Mouse (Mus musculus): Measurements from ENCODE around the gene Klf16. TPM values are rescaled to one million over a fixed set of nuclear protein-coding genes. Genes with fewer than 3 reads are reported as not detected.
A peak's percentile ranks its signal among the peaks of the same experiment; 100 is the strongest.

Gene Klf16
- total and polyA plus RNA-seq, 3 experiments = 14.1 to 94.0 (median 38.2) TPM

DNA sequence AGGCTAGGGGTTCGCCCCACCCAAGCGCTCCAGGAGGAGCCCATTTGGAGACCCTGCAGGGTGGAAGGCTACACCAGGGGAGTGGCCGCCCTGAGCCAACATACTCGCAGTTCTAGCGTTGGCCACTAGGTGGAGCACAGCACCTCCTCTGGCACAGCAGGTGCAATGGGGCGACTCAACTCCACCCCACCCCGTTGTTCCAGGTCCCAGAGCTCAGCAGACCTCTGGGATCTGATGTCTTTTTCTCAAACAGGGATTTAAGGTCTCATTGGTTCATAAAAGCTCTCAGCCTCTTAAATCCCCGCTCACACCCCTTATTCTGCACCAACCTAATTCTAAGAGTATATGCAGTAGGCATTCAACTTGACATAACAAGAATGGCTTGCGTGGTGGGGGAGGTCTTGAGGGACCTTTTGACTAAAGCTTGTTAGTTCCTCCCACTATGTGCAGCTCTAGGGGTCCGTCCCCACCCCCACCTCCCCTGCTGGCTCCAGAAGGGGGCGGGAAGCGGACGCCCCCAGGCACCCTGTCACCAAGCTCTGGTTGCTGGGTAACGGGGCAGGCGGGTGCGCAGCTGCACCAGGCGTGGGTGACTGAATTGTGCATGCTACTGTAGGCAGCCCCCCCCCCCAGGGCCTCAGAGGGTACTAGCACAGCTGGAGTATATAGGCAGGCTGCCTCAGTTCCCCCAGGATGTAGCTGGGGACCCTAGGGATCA lies 10.6 kb downstream of the Klf16 start (continued):
- peak; percentile 12; the same call in 1 of the 2 replicates for TF ChIP-seq ELF1 (IDR thresholded peaks at IDR 0.05; ENCODE audit: low read depth, low read length)
- TF ChIP-seq UBTF (IDR thresholded peaks at IDR 0.05; ENCODE audit: low read depth, low read length) = no peak
- no peak for TF ChIP-seq IRF4 (IDR thresholded peaks at IDR 0.05; ENCODE audit: low read depth, low read length)
- TF ChIP-seq JUND (conservative IDR thresholded peaks at IDR 0.05; ENCODE audit: low read depth, low read length) = no peak
- peak; percentile 74 for TF ChIP-seq RAD21 (IDR thresholded peaks at IDR 0.05; ENCODE audit: low read depth, low read length)
- no peak for TF ChIP-seq CHD1 (IDR thresholded peaks at IDR 0.05; ENCODE audit: low read depth, low read length)
- TF ChIP-seq USF2 (conservative IDR thresholded peaks at IDR 0.05; ENCODE audit: low read depth, low read length) = no peak

DNA sequence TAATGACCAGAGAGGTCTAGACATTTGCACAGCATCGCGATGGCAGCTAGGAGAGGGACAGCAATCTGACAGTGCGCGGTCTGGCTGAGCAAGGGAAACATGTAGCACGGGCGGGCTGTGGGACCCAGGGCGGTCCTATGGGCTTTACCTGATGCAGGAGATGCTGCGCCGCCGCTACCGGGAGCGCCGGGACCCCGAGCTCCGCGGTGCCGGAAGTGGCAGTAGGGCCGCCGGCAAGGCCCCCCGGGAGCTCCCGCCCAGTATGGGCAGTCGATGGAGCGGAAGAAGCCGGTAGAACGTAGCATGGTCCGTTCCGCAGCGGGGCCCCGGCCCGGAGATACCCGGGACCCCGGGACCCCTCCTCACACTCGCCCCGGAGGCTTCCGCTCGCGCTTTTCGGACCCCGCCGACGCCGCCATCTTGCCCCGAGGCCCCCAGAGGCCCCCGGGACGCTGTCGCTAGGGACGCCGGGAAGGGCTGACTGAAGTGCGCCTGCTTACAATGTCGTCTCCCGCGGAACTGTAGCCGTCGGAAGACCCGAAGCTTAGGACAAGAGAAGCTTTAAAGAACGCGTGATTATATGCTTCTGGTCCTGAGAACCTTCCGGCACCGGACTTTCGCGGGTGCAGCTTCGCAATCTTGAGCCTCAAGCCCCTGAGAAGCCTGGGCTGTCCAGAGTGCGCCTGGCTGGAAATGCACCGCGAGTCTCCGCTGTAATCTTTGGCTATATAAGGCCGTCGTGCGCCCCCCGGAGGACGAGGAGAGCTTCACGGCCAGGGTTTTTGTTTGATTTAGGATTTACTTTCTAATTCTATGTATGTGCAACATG lies 15.8 kb downstream of the Klf16 start, which contains the start of gene Rexo1:
Gene Rexo1, minus strand, starts transcription at position 445 of the 829 bp plus-strand sequence.
- peaks cover 0 to 58% of the 10 kb centered on the region in 2 experiments for H3K36me3 ChIP-seq (replicated peaks in 1 of 2; ENCODE audit: control insufficient read depth in 1 of 2, insufficient read depth in 1 of 2, low read length in 1 of 2)
- dilution Hi-C loops (cut with MboI; ENCODE audit: extremely low pct_ligation_motif_present, extremely low pct_unique_long_range_greater_than_20kb, low sequenced_read_pairs) = no loop called here
- TF ChIP-seq TCF12 (IDR thresholded peaks at IDR 0.05; ENCODE audit: low read depth, low read length) (peak; percentile 80), MAZ (IDR thresholded peaks at IDR 0.05; ENCODE audit: low read depth, low read length) (no peak), EP300 (IDR thresholded peaks at IDR 0.05; ENCODE audit: low read length) (no peak), ZNF384 (IDR thresholded peaks at IDR 0.05; ENCODE audit: low read depth, low read length) (no peak), MAX (IDR thresholded peaks at IDR 0.05; ENCODE audit: low read length) (peak; percentile 100), SIN3A (IDR thresholded peaks at IDR 0.05; ENCODE audit: low read length) (peak; percentile 91), POLR2A (IDR thresholded peaks at IDR 0.05; ENCODE audit: low read depth, low read length) (peak; percentile 79), GABPA (IDR thresholded peaks at IDR 0.05; ENCODE audit: insufficient replicate concordance, low read depth, low read length) (no peak; the same call in 1 of the 2 replicates), KAT2A (IDR thresholded peaks at IDR 0.05; ENCODE audit: insufficient replicate concordance, low read length) (peak; percentile 88; the same call in 1 of the 2 replicates), CTCF (conservative IDR thresholded peaks at IDR 0.05 in 1 of 2, IDR thresholded peaks at IDR 0.05 in 1 of 2; ENCODE audit: low read depth in 2 of 2, low read length in 2 of 2) (peak; percentile 31 to 88; a peak in 3 of 4 replicates), JUN (IDR thresholded peaks at IDR 0.05; ENCODE audit: insufficient read depth, low read depth, low read length) (no peak), ELF1 (IDR thresholded peaks at IDR 0.05; ENCODE audit: low read depth, low read length) (peak; percentile 80), UBTF (IDR thresholded peaks at IDR 0.05; ENCODE audit: low read depth, low read length) (no peak), MXI1 (IDR thresholded peaks at IDR 0.05; ENCODE audit: low read depth, low read length) (no peak), ETS1 (conservative IDR thresholded peaks at IDR 0.05; ENCODE audit: low read depth, low read length) (no peak), ZKSCAN1 (IDR thresholded peaks at IDR 0.05; ENCODE audit: borderline replicate concordance, low read depth, low read length) (no peak), RAD21 (IDR thresholded peaks at IDR 0.05; ENCODE audit: low read depth, low read length) (peak; percentile 62), POLR2AphosphoS2 (IDR thresholded peaks at IDR 0.05; ENCODE audit: low read depth, low read length) (no peak), USF1 (IDR thresholded peaks at IDR 0.05; ENCODE audit: low read depth, low read length) (no peak), NRF1 (IDR thresholded peaks at IDR 0.05; ENCODE audit: low read depth, low read length) (no peak), CHD2 (IDR thresholded peaks at IDR 0.05; ENCODE audit: low read length) (no peak), PAX5 (IDR thresholded peaks at IDR 0.05; ENCODE audit: low read length) (no peak), ZMIZ1 (IDR thresholded peaks at IDR 0.05; ENCODE audit: low read depth, low read length) (peak; percentile 45), MYC (IDR thresholded peaks at IDR 0.05; ENCODE audit: low read depth, low read length) (peak; percentile 64; the same call in 1 of the 2 replicates), MAFK (IDR thresholded peaks at IDR 0.05; ENCODE audit: insufficient replicate concordance, low read length) (no peak), IRF4 (IDR thresholded peaks at IDR 0.05; ENCODE audit: low read depth, low read length) (no peak), MEF2A (IDR thresholded peaks at IDR 0.05; ENCODE audit: borderline replicate concordance, low read depth, low read length) (peak; percentile 49; the same call in 1 of the 2 replicates), CHD1 (IDR thresholded peaks at IDR 0.05; ENCODE audit: low read depth, low read length) (no peak), TBP (conservative IDR thresholded peaks at IDR 0.05; ENCODE audit: low read depth, low read length) (0 out of 2 replicates have a peak, but pooled peaks have one; percentile 46), SMC3 (IDR thresholded peaks at IDR 0.05; ENCODE audit: low read depth, low read length) (peak; percentile 65), JUND (conservative IDR thresholded peaks at IDR 0.05; ENCODE audit: low read depth, low read length) (no peak), HCFC1 (IDR thresholded peaks at IDR 0.05; ENCODE audit: low read depth, low read length) (peak; percentile 95)

More for the DNA sequence above, 15.8 kb downstream of the Klf16 start, which contains the start of gene Rexo1:
- peak within 1 kb of the TSS; percentile 72 for H3K4me2 ChIP-seq (ENCODE audit: insufficient read depth, low read depth, poor library complexity, severe bottlenecking)
- peak within 1 kb of the TSS; percentile 91 for H3K9ac ChIP-seq (ENCODE audit: insufficient read depth, low read depth)
- no peaks in the 10 kb centered on the region for H3K27me3 ChIP-seq (replicated peaks)
- no peaks in the 10 kb centered on the region for H3K9me3 ChIP-seq (replicated peaks; ENCODE audit: low read length)
- peak within 1 kb of the TSS; percentile 66 for H3K27ac ChIP-seq (ENCODE audit: insufficient read depth, low read depth)
- peaks cover 18 to 52% of the 10 kb centered on the region in 2 experiments for H3K4me1 ChIP-seq (ENCODE audit: control insufficient read depth in 1 of 2, insufficient read depth in 2 of 2)
- in situ Hi-C loops (cut with MboI; ENCODE audit: low pct_ligation_motif_present, low pct_unique_long_range_greater_than_20kb, low sequenced_read_pairs) = no loop called here
- H3K79me2 ChIP-seq (replicated peaks; ENCODE audit: control insufficient read depth, extremely low read depth, insufficient read depth, poor library complexity, severe bottlenecking) = peaks cover 48% of the 10 kb centered on the region
- H3K4me3 ChIP-seq (replicated peaks in 1 of 3; ENCODE audit: low read depth in 2 of 3, low read length in 2 of 3, poor library complexity in 1 of 3) = peak within 1 kb of the TSS; percentile 71 to 98 (median 93)
- DNase-seq (ENCODE audit: extremely low read depth) = peak; percentile 92
